Mouse (Mus musculus): Measurements from ENCODE around the gene Mpp5.
A peak's percentile ranks its signal among the peaks of the same experiment; 100 is the strongest.

The Mpp5 gene

GRCm38 (mm10) chr12:78748557-78749377 is at the start of gene Mpp5:
Gene Mpp5, plus strand, starts transcription at chr12:78748907.
- DNase-seq (ENCODE audit: low read depth, low spot score), result peak; percentile 99

- DNase-seq (ENCODE audit: low read depth, low spot score), result no peak
Observed at GRCm38 (mm10) chr12:78717783-78718182, 30.9 kb upstream of the Mpp5 start.

- no peak for DNase-seq (ENCODE audit: low read depth, low spot score)
Observed at GRCm38 (mm10) chr12:78727723-78728122, 21.0 kb upstream of the Mpp5 start.

GRCm38 (mm10) chr12:78739633-78740032 is 9.1 kb upstream of the Mpp5 start:
- no peak for DNase-seq (ENCODE audit: low read depth, low spot score)

- no peak for DNase-seq (ENCODE audit: low read depth, low spot score)
Observed at GRCm38 (mm10) chr12:78740289-78740688, 8.4 kb upstream of the Mpp5 start.

- DNase-seq (ENCODE audit: low read depth, low spot score), result no peak
Observed at GRCm38 (mm10) chr12:78746226-78746625, 2.5 kb upstream of the Mpp5 start.

GRCm38 (mm10) chr12:78747406-78747805 is 1.3 kb upstream of the Mpp5 start:
- DNase-seq (ENCODE audit: low read depth, low spot score), result no peak

- DNase-seq (ENCODE audit: low read depth, low spot score), result no peak
Observed at GRCm38 (mm10) chr12:78748113-78748512, 594 bp upstream of the Mpp5 start.

GRCm38 (mm10) chr12:78749378-78749801 is 683 bp downstream of the Mpp5 start:
- no peak for DNase-seq (ENCODE audit: low read depth, low spot score)

GRCm38 (mm10) chr12:78761979-78762378 is 13.3 kb downstream of the Mpp5 start:
- peak; percentile 26 for DNase-seq (ENCODE audit: low read depth, low spot score)

- no peak for DNase-seq (ENCODE audit: low read depth, low spot score)
Observed at GRCm38 (mm10) chr12:78769031-78769713, 20.5 kb downstream of the Mpp5 start.

- DNase-seq (ENCODE audit: low read depth, low spot score), result no peak
Observed at GRCm38 (mm10) chr12:78773211-78773610, 24.5 kb downstream of the Mpp5 start.

- no peak for DNase-seq (ENCODE audit: low read depth, low spot score)
Observed at GRCm38 (mm10) chr12:78777916-78778315, 29.2 kb downstream of the Mpp5 start.

GRCm38 (mm10) chr12:78778423-78779067 is 29.8 kb downstream of the Mpp5 start:
- DNase-seq (ENCODE audit: low read depth, low spot score), result no peak

- no peak for DNase-seq (ENCODE audit: low read depth, low spot score)
Observed at GRCm38 (mm10) chr12:78788266-78788873, 39.7 kb downstream of the Mpp5 start.

GRCm38 (mm10) chr12:78790791-78791190 is 42.1 kb downstream of the Mpp5 start:
- DNase-seq (ENCODE audit: low read depth, low spot score), result no peak

GRCm38 (mm10) chr12:78794236-78794635 is 45.5 kb downstream of the Mpp5 start:
- no peak for DNase-seq (ENCODE audit: low read depth, low spot score)

GRCm38 (mm10) chr12:78800036-78800435 is 51.3 kb downstream of the Mpp5 start:
- DNase-seq (ENCODE audit: low read depth, low spot score), result no peak

- DNase-seq (ENCODE audit: low read depth, low spot score), result no peak
Observed at GRCm38 (mm10) chr12:78801836-78802235, 53.1 kb downstream of the Mpp5 start.

GRCm38 (mm10) chr12:78814437-78814836 is 65.7 kb downstream of the Mpp5 start:
- DNase-seq (ENCODE audit: low read depth, low spot score), result peak; percentile 25

- no peak for DNase-seq (ENCODE audit: low read depth, low spot score)
Observed at GRCm38 (mm10) chr12:78834496-78834895, 85.8 kb downstream of the Mpp5 start.

GRCm38 (mm10) chr12:78839906-78840305 is 91.2 kb downstream of the Mpp5 start:
- no peak for DNase-seq (ENCODE audit: low read depth, low spot score)

All from CD4-positive, CD25-positive, alpha-beta regulatory T cell, adult 2 months (primary cell).